Mouse (Mus musculus) kidney, adult 11 months (tissue): Measurements from ENCODE around the gene Gamt.
"Not testable (repeated sequence)": the region's sequence is repeated elsewhere in the genome, so short reads cannot be mapped to it uniquely, and the experiment has no call there.

Source experiments
- DNase-seq: peaks from one replicate; pipeline ENCODE4 v3.0.0; 2022

Gamt gene

DNA sequence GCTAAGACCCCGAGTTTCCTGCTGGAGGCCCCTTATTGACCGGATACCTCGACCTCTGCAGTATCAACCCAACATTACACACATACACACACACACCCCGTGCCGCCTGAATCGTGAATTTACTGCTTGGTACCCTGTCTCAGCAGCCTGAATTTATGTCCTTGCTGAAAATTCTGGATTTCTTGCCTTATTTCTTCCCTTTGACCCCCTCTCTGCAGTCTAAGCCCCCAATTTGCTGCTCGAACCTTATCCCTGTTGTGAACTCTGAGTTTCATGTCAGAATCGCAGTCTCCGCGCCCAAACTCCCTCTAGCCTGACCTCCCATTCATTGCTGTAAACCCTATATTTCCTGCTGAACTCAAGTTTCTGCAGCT is 33.7 kb downstream of the Gamt start:
- no peak for DNase-seq

DNA sequence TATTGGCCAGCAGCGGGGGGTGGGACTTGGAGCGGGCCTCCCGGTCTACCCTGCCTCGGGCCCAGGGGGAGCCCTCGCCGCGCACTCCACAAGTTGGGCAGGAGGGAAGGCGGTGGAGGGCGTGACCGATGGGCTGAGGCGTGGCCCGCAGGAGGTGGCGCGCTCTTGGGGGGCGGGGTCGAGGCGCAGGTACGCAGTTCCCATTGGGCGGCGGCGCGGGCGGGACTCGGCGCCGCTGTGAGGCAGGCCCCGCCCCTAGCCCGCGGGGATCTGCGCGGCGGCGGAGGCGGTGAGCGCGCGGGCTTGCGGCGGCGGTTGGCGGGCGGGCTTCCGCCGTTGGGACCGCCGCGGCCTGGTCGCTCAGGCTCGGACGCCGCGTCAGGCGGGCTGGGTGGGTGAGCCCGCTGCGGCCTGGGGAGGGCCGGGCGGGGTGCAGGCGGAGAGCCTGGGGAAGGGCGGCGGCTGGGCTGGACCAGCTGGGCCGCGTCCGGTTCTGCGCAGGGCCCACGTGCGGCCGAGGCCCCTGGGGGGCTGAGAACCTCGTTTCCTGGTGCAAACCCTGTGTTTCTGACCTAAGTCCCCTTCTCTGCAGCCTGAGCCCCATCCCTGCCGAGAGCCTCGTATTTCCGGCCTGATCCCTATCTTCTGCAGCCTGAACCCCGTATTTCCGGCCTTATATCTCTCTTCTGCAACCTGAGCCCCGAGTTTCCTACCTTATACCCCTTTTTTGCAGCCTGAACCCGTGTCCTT is 34.2 kb downstream of the Gamt start, which contains the start of gene Mum1:
TSS of gene Mum1 (plus strand) at position 19 of the 750 bp plus-strand sequence.
- peak; percentile 100 for DNase-seq

- no peak for DNase-seq
Observed at GRCm38 (mm10) chr10:80226071-80226415, 34.8 kb downstream of the Gamt start.

DNA sequence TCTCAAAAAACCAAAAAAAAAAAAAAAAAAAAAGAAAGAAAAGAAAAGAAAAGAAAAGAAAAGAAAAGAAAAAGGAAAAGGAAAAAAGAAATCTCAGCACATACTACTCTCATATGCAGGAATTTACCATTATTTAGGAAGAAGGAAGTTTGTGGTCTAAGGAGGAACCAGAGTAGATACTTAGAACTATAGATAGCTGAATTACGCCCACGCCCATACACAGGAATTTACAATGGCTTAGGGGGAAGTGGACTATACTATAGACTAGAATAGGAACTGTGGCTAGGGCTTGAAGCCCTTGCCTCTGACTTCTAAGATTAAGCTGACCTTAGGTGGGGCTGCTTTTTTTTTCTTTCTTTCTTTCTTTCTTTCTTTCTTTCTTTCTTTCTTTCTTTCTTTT is 37.7 kb downstream of the Gamt start:
- DNase-seq, result not testable (repeated sequence)

- no peak for DNase-seq
Observed at GRCm38 (mm10) chr10:80220676-80221075, 40.1 kb downstream of the Gamt start.

DNA sequence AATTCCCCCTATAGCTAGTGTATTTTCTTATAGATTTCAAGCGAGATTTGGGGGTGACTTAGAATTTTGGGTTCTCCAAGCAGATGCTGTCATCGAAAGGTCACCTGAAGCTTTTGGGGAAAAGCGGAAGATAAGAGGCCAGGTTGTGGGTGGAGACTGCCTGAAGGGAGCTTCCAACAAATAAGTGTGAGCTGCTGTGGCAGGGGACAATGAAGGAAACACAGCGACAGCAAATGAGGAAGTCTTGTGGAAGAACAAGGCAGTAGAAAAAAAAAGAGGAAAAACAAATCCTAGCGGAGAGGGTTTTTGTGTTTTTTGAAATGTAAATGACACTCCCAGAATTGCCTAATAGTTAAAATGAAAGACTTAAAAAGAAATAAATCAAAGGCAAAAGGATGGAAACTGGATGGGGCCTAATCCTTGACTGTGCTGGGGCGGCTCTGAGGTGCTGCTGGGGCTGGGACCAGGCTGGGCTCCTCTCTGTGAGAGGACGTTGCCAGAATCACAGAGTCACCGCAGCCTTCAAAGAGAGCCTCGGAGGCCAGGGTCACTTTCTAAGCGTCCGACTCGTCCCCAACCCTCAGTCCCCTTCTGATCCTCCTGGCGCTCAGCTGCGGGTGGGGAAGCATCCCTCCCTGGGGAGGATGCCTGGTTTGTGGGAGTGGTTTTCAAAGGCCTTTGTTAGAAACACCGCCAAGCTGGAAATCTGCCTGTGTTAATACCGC is 45.6 kb downstream of the Gamt start:
- no peak for DNase-seq

DNA sequence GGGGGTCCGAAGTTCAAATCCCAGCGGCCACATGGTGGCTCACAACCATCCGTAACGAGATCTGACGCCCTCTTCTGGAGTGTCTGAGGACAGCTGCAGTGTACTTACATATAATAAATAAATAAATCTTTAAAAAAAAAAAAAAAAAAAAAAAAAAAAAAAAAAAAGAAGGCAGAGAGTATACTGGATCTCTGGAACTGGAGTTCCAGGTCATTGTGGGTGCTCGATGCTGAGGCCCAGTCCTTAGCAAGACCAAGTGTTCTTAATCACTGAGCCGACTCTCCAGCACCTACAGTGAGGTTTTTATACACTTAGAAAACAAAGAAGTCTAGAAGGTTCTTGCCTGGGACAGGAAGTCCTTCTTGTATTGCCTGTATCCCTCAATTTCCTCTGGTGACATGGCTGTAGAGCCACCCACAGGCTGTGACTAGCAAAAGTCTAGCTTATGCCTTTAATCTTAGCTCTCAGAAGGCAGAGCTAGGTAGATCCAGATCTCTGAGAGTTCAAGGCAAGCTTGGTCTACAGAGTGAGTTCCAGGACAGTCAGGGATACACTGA is 49.2 kb downstream of the Gamt start:
- not testable (repeated sequence) for DNase-seq

- no peak for DNase-seq
Observed at GRCm38 (mm10) chr10:80208841-80209371, 51.9 kb downstream of the Gamt start.

DNA sequence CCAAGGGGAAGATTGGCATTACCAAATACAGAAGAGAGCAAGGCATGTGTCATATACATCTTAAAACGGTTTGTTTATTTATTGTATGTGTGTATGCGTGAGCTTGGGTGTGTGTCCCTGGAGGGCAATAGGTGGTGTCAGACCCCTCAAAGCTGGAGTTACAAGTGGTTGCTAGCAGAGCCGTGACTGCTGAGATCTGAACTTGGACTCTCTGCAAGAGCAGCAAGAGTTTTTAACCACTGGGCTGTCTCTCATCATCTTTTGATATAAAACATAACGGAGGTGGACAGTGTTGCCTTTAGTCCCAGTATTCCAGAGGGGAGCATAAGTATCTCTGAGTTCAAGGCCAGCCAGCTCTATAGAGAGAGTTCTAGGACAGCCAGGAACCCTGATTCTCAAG is 52.6 kb downstream of the Gamt start:
- DNase-seq, result no peak
